Mouse (Mus musculus) cerebellum, postnatal 4 days (tissue): Measurements from ENCODE around the gene Ncoa6.

Source experiments
- DNase-seq, 2 experiments: peaks; one replicate each; pipeline ENCODE4 v3.0.0; 2022; ENCODE audit warnings: low spot score in 2 of 2, mixed read lengths in 1 of 2

Gene Ncoa6

GRCm38 (mm10) chr2:155442916-155443315, 30.8 kb downstream of the Ncoa6 start:
- DNase-seq: no peak

- DNase-seq: no peak
These were observed 37.2 kb downstream of the Ncoa6 start for GRCm38 (mm10) chr2:155436445-155436844.

GRCm38 (mm10) chr2:155420911-155421310, 52.8 kb downstream of the Ncoa6 start:
- no peak for DNase-seq

DNA sequence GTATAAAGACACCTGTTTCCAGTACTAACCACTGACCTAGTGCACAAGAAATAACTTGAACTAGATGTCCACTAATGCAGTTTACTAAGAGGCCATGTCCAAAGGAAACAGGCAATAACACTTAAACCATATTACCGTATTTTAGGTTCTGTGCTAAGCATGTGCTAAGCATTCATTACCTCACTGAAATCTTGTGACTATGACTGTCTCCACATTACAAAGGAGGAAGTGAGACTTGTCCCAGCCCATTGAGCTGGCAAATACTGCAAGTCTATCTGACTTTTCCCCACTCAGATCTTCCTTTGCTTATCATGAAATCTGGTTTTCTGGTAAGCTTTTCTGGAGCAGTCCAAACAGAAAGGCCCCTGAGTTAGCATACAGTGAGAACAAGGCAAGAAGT, 69.1 kb downstream of the Ncoa6 start:
- DNase-seq: no peak

DNA sequence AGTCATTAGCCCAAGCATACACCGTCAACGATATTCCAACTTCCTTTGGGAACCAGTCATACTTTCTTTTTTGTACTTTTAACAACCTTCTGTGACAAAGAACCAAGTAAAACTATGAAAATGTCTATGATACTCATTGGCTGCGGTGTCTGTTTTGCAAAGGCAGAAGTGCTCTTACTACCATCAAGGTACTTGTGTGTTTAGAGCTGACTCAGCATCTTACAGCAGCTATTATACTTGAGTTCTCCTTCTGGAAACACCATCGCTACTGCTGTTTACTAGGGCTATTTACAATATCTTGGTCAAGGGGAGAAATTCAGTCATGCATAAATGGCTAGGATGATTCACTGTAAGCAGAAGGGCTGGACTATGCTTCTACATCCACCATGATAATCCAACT, 71.8 kb downstream of the Ncoa6 start:
- DNase-seq: no peak

GRCm38 (mm10) chr2:155400276-155400675, 73.4 kb downstream of the Ncoa6 start:
- DNase-seq: no peak

DNA sequence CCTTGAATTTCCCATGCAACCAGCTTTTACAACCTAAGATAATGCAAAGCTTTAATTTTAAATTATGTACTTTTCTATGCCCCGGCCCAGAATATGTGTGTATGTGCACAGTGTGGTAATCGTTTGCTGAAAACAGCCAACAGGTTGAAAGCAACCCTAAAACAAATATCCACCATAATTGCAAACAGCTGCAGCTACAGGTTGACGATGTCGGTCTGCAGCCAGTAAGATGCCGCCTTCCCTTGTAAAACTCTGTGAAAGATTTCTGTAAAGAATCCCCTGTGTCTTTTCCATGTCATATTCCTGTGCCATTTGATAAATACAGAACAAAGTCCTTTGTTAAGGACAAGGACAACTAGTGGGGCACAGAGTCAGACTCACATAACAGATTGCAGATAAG, 79.1 kb downstream of the Ncoa6 start:
- DNase-seq: no peak

DNA sequence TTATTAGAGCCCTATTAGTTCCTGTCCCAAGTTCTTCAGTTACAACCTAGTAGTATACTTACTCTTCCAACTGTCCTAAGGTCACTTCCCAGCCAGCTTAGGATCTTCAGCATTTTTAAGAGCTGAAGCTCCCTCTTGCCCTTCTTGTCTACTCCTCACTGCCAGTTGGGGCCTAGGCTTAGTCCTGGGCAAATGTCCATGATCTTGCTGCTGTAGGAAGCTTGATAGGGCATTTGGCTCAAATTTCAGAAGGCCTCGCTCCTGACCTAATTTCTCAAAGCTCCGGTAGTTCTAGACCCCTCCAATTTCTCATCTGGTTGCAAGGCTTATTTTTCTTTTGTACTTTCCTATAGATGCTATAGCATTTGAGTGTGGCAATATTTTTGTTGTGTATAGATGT, 85.1 kb downstream of the Ncoa6 start:
- DNase-seq: no peak

GRCm38 (mm10) chr2:155387052-155387451, 86.6 kb downstream of the Ncoa6 start:
- no peak for DNase-seq

- DNase-seq: no peak
These were observed 87.2 kb downstream of the Ncoa6 start for GRCm38 (mm10) chr2:155386534-155386899.

GRCm38 (mm10) chr2:155385731-155386533, 87.8 kb downstream of the Ncoa6 start:
- DNase-seq: no peak

DNA sequence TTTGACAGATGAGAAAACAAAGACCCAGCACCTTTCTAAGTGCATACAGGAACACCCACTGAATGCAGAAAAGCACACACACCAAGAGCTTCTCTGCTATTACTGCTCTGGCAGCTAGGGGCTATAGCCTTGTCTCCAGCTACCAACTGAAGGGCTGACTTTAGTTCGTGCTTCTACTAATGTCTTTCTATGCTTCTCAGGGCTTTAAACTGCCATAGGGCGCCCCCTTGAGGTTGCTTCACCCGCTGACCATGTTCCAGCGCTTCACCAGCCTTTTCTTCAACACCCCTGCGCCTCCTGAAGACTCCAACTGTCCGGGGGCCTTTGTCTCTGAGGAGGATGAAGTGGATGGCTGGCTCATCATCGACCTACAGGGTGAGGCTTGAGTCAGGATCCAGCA, 88.6 kb downstream of the Ncoa6 start:
- DNase-seq: peak; percentile 71 to 85

- DNase-seq: no peak
These were observed 90.8 kb downstream of the Ncoa6 start for GRCm38 (mm10) chr2:155382791-155383438.

DNA sequence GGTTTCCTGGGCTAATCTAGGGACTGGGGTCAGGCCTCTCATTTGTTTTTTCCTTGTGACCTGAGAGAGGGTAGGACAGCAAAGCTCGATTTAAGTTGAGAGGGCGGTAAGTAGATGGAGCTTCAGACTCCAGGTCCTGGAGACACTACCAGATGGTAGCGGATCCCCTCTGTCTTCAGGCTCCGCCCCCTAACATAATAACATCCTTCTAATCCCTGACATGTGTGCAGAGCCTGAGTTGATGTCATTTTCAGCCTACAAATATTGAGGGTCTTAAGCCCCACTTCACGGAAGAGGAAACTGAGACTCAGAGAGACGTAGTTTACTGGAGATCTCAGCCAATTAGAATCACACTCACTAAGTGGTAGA, 91.4 kb downstream of the Ncoa6 start:
- no peak for DNase-seq

- peak; percentile 95 to 99 for DNase-seq
These were observed 91.9 kb downstream of the Ncoa6 start for GRCm38 (mm10) chr2:155381643-155382331.

DNA sequence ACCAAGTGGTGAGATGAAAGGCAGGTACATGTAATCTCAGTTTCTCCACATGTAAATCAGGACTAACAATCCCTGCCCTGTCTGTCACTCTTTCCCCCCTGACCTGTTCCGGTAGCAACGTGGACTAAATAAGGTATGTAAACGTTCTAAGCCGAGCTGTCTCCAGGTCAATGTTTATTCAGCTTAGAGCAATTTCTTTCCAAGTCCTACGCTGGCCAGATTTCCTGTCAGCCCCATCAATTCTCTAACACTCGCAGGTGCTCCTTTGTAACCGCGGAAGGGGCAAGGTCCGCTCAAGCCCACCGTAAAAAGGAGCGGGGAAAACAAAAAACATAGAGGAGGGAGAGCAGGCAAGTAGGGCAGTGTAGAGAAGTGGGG, 92.6 kb downstream of the Ncoa6 start:
- DNase-seq: peak in 1 of 2 experiments; percentile 19

DNA sequence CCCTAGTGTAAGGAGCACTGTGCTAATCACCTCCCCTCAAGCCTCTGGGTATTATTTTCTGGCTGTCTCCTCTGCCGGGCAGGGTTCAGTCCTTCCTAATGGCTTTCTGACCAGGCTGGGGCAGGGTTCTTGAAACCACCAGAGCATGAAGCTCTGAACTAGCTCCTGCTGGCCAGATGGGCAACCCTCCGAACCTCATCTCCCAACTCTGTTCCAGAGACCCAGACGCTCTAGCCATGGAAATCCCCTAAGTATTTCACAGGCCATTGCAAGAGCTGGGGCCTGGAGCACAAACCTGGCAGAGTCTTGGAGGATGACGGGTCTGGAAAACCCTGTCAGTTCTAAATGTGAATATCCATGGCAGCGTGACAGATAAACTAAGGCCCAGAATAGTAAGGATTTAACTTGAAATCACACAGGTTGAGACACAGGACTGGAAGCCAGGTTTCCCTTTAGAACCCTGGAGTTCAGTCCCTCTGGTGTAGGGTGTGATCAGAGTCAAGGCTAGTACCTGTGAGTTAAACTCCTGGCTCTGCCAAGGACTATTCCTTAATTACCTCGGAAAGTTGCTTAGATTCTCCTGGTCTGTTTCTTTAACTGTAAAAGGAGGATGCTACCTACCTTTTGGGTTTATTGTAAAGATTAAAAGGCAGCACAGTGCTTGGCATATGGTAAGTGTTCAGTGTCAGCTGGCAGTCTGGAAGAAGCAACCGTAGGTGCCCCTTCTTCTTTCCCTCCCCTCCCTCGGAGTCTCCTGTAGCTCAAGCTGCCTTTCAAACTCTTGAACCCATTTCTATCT, 93.2 kb downstream of the Ncoa6 start, which contains the start of gene Trp53inp2:
Trp53inp2 (plus strand) TSS at position 799 of the 799 bp plus-strand sequence.
- DNase-seq: no peak

DNA sequence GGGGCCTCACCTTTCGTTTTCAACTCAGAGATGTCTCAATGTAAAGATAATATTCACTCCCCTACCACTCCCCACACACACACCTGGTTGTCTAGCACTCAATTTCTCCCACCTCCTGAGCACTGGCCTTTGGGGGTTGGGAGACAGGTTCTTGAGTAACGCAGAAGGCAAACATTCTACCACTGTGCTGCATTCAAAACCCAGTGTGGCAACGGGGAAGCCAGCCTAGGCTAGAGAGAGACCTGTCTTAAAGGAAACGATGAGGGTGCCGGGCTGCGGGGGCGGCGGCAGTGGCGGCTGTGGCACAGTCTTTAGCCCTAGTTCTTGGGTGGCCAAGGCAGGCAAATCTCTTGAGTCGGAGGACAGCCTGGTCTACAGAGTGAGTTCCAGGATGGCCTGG, 97.5 kb downstream of the Ncoa6 start:
- DNase-seq: no peak

GRCm38 (mm10) chr2:155374521-155374920, 99.2 kb downstream of the Ncoa6 start:
- DNase-seq: no peak

GRCm38 (mm10) chr2:155373886-155374285, 99.8 kb downstream of the Ncoa6 start:
- DNase-seq: no peak

GRCm38 (mm10) chr2:155373302-155373701, 100.4 kb downstream of the Ncoa6 start:
- no peak for DNase-seq

DNA sequence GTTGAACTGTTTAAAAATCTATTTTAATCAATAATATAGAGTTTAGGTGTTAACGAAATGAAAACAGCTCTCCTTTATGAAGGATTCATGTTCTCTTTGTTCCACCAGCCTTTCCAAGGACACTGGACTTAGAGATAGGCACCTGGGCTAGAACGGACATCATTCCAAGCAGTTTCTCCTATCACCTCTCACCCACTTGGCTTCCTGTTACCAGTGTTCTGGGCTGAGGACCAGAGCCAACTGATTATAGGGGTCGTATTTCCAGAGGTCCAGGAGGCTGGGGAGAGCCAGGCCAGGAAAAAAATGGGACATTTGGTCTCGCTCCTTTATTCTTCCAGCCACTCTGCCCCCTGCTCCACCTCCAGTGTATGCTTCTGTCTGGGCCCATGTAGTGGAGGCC, 101.2 kb downstream of the Ncoa6 start:
- no peak for DNase-seq
